Mouse (Mus musculus): ENCODE results near the gene Gps2. TPM values are rescaled to one million over a fixed set of nuclear protein-coding genes. Genes with fewer than 3 reads are reported as not detected.

Gps2 gene
- total and polyA plus RNA-seq, 3 experiments: 45.8 to 305 (median 203) TPM

GRCm38 (mm10) chr11:69878952-69879351 is 34.7 kb upstream of the Gps2 start:
- H3K36me3 ChIP-seq (replicated peaks): peaks cover 35% of the 10 kb centered on the region
- no peak for ATAC-seq (ENCODE audit: extremely low read depth, insufficient number of reproducible peaks, low FRiP score, poor library complexity, severe bottlenecking)
- H3K27me3 ChIP-seq (ENCODE audit: insufficient read depth, low read length): peaks cover 15% of the 10 kb centered on the region
- no peak overlapping the region for H3K4me3 ChIP-seq (ENCODE audit: low read depth, low read length)
- H3K4me1 ChIP-seq (ENCODE audit: insufficient read depth, low read depth, low read length): peaks cover 57% of the 10 kb centered on the region
- no peak for TF ChIP-seq TAL1 (conservative IDR thresholded peaks at IDR 0.05; ENCODE audit: low read depth, low read length)
- no peak for TF ChIP-seq GATA1 (IDR thresholded peaks at IDR 0.05; ENCODE audit: borderline replicate concordance, low read length)
- no peak for TF ChIP-seq GATA2 (IDR thresholded peaks at IDR 0.05; ENCODE audit: borderline replicate concordance, low read depth, low read length)
- no peak for TF ChIP-seq CTCF (IDR thresholded peaks at IDR 0.05; ENCODE audit: low read depth, low read length)
- no peak for TF ChIP-seq POLR2AphosphoS5 (IDR thresholded peaks at IDR 0.05; ENCODE audit: insufficient replicate concordance, low read depth, low read length)
- H3K9me3 ChIP-seq (replicated peaks): no peaks in the 10 kb centered on the region
- no peak for DNase-seq (ENCODE audit: low spot score)

GRCm38 (mm10) chr11:69879711-69880110 is 34.0 kb upstream of the Gps2 start:
- Histone ChIP-seq H3K9me3 (replicated peaks) (no peaks in the 10 kb centered on the region), H3K4me3 (ENCODE audit: low read depth, low read length) (no peak overlapping the region), H3K4me1 (ENCODE audit: insufficient read depth, low read depth, low read length) (peaks cover 63% of the 10 kb centered on the region), H3K36me3 (replicated peaks) (peaks cover 43% of the 10 kb centered on the region), H3K27me3 (ENCODE audit: insufficient read depth, low read length) (peaks cover 8% of the 10 kb centered on the region)
- DNase-seq (ENCODE audit: low spot score) (no peak), ATAC-seq (ENCODE audit: extremely low read depth, insufficient number of reproducible peaks, low FRiP score, poor library complexity, severe bottlenecking) (no peak)
- TF ChIP-seq GATA1 (IDR thresholded peaks at IDR 0.05; ENCODE audit: borderline replicate concordance, low read length) (no peak), POLR2AphosphoS5 (IDR thresholded peaks at IDR 0.05; ENCODE audit: insufficient replicate concordance, low read depth, low read length) (no peak), CTCF (IDR thresholded peaks at IDR 0.05; ENCODE audit: low read depth, low read length) (no peak), TAL1 (conservative IDR thresholded peaks at IDR 0.05; ENCODE audit: low read depth, low read length) (no peak), GATA2 (IDR thresholded peaks at IDR 0.05; ENCODE audit: borderline replicate concordance, low read depth, low read length) (no peak)

GRCm38 (mm10) chr11:69880506-69880852 is 33.2 kb upstream of the Gps2 start:
- peak; percentile 31; the same call in 1 of the 2 replicates for ATAC-seq (ENCODE audit: extremely low read depth, insufficient number of reproducible peaks, low FRiP score, poor library complexity, severe bottlenecking)
- H3K9me3 ChIP-seq (replicated peaks): no peaks in the 10 kb centered on the region
- DNase-seq (ENCODE audit: low spot score): peak; percentile 41
- peaks cover 7% of the 10 kb centered on the region; the same call in 1 of the 2 replicates for H3K27me3 ChIP-seq (ENCODE audit: insufficient read depth, low read length)
- H3K4me3 ChIP-seq (ENCODE audit: low read depth, low read length): peak overlapping the region; percentile 72
- TF ChIP-seq GATA1 (IDR thresholded peaks at IDR 0.05; ENCODE audit: borderline replicate concordance, low read length) (no peak), CTCF (IDR thresholded peaks at IDR 0.05; ENCODE audit: low read depth, low read length) (peak; percentile 79), GATA2 (IDR thresholded peaks at IDR 0.05; ENCODE audit: borderline replicate concordance, low read depth, low read length) (no peak)
- peaks cover 71% of the 10 kb centered on the region for H3K4me1 ChIP-seq (ENCODE audit: insufficient read depth, low read depth, low read length)
- H3K36me3 ChIP-seq (replicated peaks): peaks cover 51% of the 10 kb centered on the region

- Histone ChIP-seq H3K4me3 (ENCODE audit: low read depth, low read length) (peak within 1 kb of the TSS; percentile 72), H3K27me3 (ENCODE audit: insufficient read depth, low read length) (peaks cover 7% of the 10 kb centered on the region; the same call in 1 of the 2 replicates)
These were observed 32.7 kb upstream of the Gps2 start, which contains the start of gene Kctd11 for GRCm38 (mm10) chr11:69880853-69881603. Kctd11 (minus strand) TSS chr11:69881406.

GRCm38 (mm10) chr11:69881787-69882670 is 31.7 kb upstream of the Gps2 start:
- ATAC-seq (ENCODE audit: extremely low read depth, insufficient number of reproducible peaks, low FRiP score, poor library complexity, severe bottlenecking) (no peak), DNase-seq (ENCODE audit: low spot score) (no peak)
- Histone ChIP-seq H3K4me1 (ENCODE audit: insufficient read depth, low read depth, low read length) (peaks cover 75% of the 10 kb centered on the region), H3K27me3 (ENCODE audit: insufficient read depth, low read length) (peaks cover 7% of the 10 kb centered on the region; the same call in 1 of the 2 replicates), H3K36me3 (replicated peaks) (peaks cover 66% of the 10 kb centered on the region), H3K4me3 (ENCODE audit: low read depth, low read length) (peak overlapping the region; percentile 72; the same call in 1 of the 2 replicates), H3K9me3 (replicated peaks) (no peaks in the 10 kb centered on the region)
- TF ChIP-seq POLR2AphosphoS5 (IDR thresholded peaks at IDR 0.05; ENCODE audit: insufficient replicate concordance, low read depth, low read length) (no peak), TAL1 (conservative IDR thresholded peaks at IDR 0.05; ENCODE audit: low read depth, low read length) (no peak), CTCF (IDR thresholded peaks at IDR 0.05; ENCODE audit: low read depth, low read length) (no peak), GATA2 (IDR thresholded peaks at IDR 0.05; ENCODE audit: borderline replicate concordance, low read depth, low read length) (no peak), GATA1 (IDR thresholded peaks at IDR 0.05; ENCODE audit: borderline replicate concordance, low read length) (no peak)

More at GRCm38 (mm10) chr11:69880853-69881603, 32.7 kb upstream of the Gps2 start, which contains the start of gene Kctd11:
- ATAC-seq (ENCODE audit: extremely low read depth, insufficient number of reproducible peaks, low FRiP score, poor library complexity, severe bottlenecking) (0 out of 2 replicates have a peak, but pooled peaks have one; percentile 31), DNase-seq (ENCODE audit: low spot score) (peak; percentile 83)
- no peak for TF ChIP-seq GATA2 (IDR thresholded peaks at IDR 0.05; ENCODE audit: borderline replicate concordance, low read depth, low read length)
- TF ChIP-seq CTCF (IDR thresholded peaks at IDR 0.05; ENCODE audit: low read depth, low read length): no peak
- no peak for TF ChIP-seq TAL1 (conservative IDR thresholded peaks at IDR 0.05; ENCODE audit: low read depth, low read length)
- TF ChIP-seq POLR2AphosphoS5 (IDR thresholded peaks at IDR 0.05; ENCODE audit: insufficient replicate concordance, low read depth, low read length): no peak
- TF ChIP-seq GATA1 (IDR thresholded peaks at IDR 0.05; ENCODE audit: borderline replicate concordance, low read length): no peak
- Histone ChIP-seq H3K36me3 (replicated peaks) (peaks cover 56% of the 10 kb centered on the region), H3K4me1 (ENCODE audit: insufficient read depth, low read depth, low read length) (peaks cover 76% of the 10 kb centered on the region), H3K9me3 (replicated peaks) (no peaks in the 10 kb centered on the region)

GRCm38 (mm10) chr11:69883066-69883465 is 30.6 kb upstream of the Gps2 start:
- H3K27me3 ChIP-seq (ENCODE audit: insufficient read depth, low read length): peaks cover 7% of the 10 kb centered on the region; the same call in 1 of the 2 replicates
- H3K4me1 ChIP-seq (ENCODE audit: insufficient read depth, low read depth, low read length): peaks cover 80% of the 10 kb centered on the region
- no peak overlapping the region for H3K4me3 ChIP-seq (ENCODE audit: low read depth, low read length)
- DNase-seq (ENCODE audit: low spot score): no peak
- peaks cover 77% of the 10 kb centered on the region for H3K36me3 ChIP-seq (replicated peaks)
- no peak for ATAC-seq (ENCODE audit: extremely low read depth, insufficient number of reproducible peaks, low FRiP score, poor library complexity, severe bottlenecking)
- no peaks in the 10 kb centered on the region for H3K9me3 ChIP-seq (replicated peaks)
- TF ChIP-seq GATA2 (IDR thresholded peaks at IDR 0.05; ENCODE audit: borderline replicate concordance, low read depth, low read length) (no peak), POLR2AphosphoS5 (IDR thresholded peaks at IDR 0.05; ENCODE audit: insufficient replicate concordance, low read depth, low read length) (no peak), CTCF (IDR thresholded peaks at IDR 0.05; ENCODE audit: low read depth, low read length) (no peak), GATA1 (IDR thresholded peaks at IDR 0.05; ENCODE audit: borderline replicate concordance, low read length) (no peak), TAL1 (conservative IDR thresholded peaks at IDR 0.05; ENCODE audit: low read depth, low read length) (no peak)

All from G1E (cell line).